Mouse (Mus musculus) neutrophil, adult 59 days (primary cell): ENCODE data around the gene Creb3l2. TPM values are rescaled to one million over a fixed set of nuclear protein-coding genes. Genes with fewer than 3 reads are reported as not detected.

ENCODE experiments used
- total RNA-seq, 2 experiments: library from RNA; stranded (reverse); gene quantifications; 1 replicate in 1 of 2; 2 replicates in 1 of 2; pipeline ENCODE4 v1.2.4; 2023

Creb3l2 gene
- total RNA-seq: 1 to 10 TPM; 8.7 to 9.8 TPM

DNA sequence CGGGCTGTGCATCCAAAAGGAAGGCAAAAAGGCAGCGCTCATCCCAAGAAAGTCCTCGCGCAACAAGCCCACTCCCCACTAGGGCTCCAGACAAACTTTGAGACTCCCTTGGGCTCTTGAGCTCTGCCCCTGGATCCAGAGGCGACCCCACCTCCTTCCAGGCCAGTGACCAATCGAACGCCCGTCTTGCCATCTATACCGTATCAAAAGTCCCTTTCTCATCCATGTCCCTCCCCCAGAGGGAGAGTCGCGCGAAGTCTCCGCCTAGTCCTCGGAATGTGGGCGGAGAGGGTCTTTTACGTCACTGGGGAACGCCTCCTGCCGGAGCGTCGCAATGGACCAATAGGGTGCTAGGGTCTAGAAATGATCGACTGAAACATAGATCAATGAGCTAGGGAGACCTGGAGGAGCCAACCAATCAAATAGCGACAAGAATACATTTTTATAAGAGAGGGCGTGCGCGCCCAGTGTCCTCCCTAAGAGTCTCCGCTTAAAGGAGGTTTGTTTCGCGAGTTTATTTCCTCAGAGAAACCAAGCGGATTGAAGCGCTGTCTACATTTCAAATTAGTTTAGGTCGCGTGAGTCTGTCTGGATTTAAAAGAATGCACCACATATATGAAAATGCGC lies at the start of gene Creb3l2:
TSS of gene Creb3l2 (minus strand) at position 106 of the 627 bp plus-strand sequence.

GRCm38 (mm10) chr6:37299562-37300390 lies 142.2 kb downstream of the Creb3l2 start, which contains the start of gene Dgki:
TSS of gene Dgki (minus strand) at chr6:37300184.

Other genes with a start within 250 kb of the Creb3l2 start
- gene Dgki, start 142.0 kb downstream of the Creb3l2 start, total RNA-seq: under 1 TPM in 1 of 2 experiments, not detected in 1; 0.24 TPM
- not detected for gene Akr1d1, start 88.0 kb upstream of the Creb3l2 start, total RNA-seq